Mouse (Mus musculus) heart, embryonic 14.5 days (tissue): ENCODE data around the gene Dpysl5. TPM values are rescaled to one million over a fixed set of nuclear protein-coding genes. Genes with fewer than 3 reads are reported as not detected.

Source experiments
- ATAC-seq: fragments of 200-750 bp; cut with Nextera tagmentation; 2 replicates; pipeline ENCODE4 v1.8.0; 2017; ENCODE audit warnings: low read depth, moderate TSS enrichment; ENCODE audit not compliant: insufficient number of reproducible peaks, insufficient read depth, low FRiP score
- H3K27ac ChIP-seq, 2 experiments: fragments of 200-500 bp in 1 of 2; fragments of 300-500 bp in 1 of 2; sonication (generic) in 1 of 2; replicated peaks in 1 of 2; 2 replicates each; pipeline ENCODE4 v1.5.1; 2012 to 2014; ENCODE audit warnings: low read depth in 2 of 2, low read length in 2 of 2, control low read depth in 1 of 2, mild to moderate bottlenecking in 1 of 2, mixed read lengths in 1 of 2; ENCODE audit not compliant: control insufficient read depth in 1 of 2, insufficient read depth in 1 of 2
- H3K27me3 ChIP-seq: fragments of 300-500 bp; sonication (generic); 2 replicates; pipeline ENCODE4 v1.6.1; 2014; ENCODE audit warnings: mild to moderate bottlenecking, low read length, control low read depth; ENCODE audit not compliant: control insufficient read depth, insufficient read depth
- H3K36me3 ChIP-seq: fragments of 300-500 bp; sonication (generic); 2 replicates; pipeline ENCODE4 v1.6.1; 2014; ENCODE audit warnings: mild to moderate bottlenecking, control low read depth, low read length, mixed read lengths; ENCODE audit not compliant: control insufficient read depth, insufficient read depth
- H3K4me1 ChIP-seq, 2 experiments: fragments of 200-500 bp in 1 of 2; fragments of 300-500 bp in 1 of 2; sonication (generic) in 1 of 2; 2 replicates each; pipeline ENCODE4 v1.6.1; 2012 to 2014; ENCODE audit warnings: low read length in 2 of 2, control low read depth in 1 of 2, mixed read lengths in 1 of 2; ENCODE audit not compliant: control insufficient read depth in 2 of 2, insufficient read depth in 2 of 2
- H3K4me2 ChIP-seq: fragments of 300-500 bp; sonication (generic); 2 replicates; pipeline ENCODE4 v1.6.1; 2014; ENCODE audit warnings: mild to moderate bottlenecking, low read length
- H3K4me3 ChIP-seq, 2 experiments: fragments of 200-500 bp in 1 of 2; fragments of 300-500 bp in 1 of 2; sonication (generic) in 1 of 2; 2 replicates each; pipeline ENCODE4 v1.5.1; 2012 to 2014; ENCODE audit warnings: low read length in 2 of 2, mild to moderate bottlenecking in 2 of 2, control low read depth in 1 of 2, low read depth in 1 of 2, moderate library complexity in 1 of 2; ENCODE audit not compliant: control insufficient read depth in 1 of 2, insufficient read depth in 1 of 2
- H3K9ac ChIP-seq: fragments of 300-500 bp; sonication (generic); 2 replicates; pipeline ENCODE4 v1.6.1; 2014; ENCODE audit warnings: mild to moderate bottlenecking, low read length
- H3K9me3 ChIP-seq: fragments of 300-500 bp; sonication (generic); 2 replicates; pipeline ENCODE4 v1.6.1; 2016; ENCODE audit warnings: low read length, control low read depth; ENCODE audit not compliant: control insufficient read depth
- WGBS: fragments of 180-500 bp; shearing (Covaris S2); extraction: QIAGEN DNeasy Blood & Tissue Kit; methylation state at CpG from one replicate; pipeline ENCODE4 v1.1.7; 2014; 5-methylcytosine and 5-hydroxymethylcytosine counted together
- polyA plus RNA-seq: library from polyadenylated mRNA; unstranded; fragments of >200 nt; fragmentation: Nextera tagmentation; extraction: Ambion mirVana; gene quantifications from 2 replicates; pipeline ENCODE4 v1.2.1, GENCODE M21; 2014

The Dpysl5 gene
- polyA plus RNA-seq, 1 experiment from 2014 or later = 3.3 TPM

- Histone ChIP-seq H3K27ac (no peak overlapping the region), H3K4me3 (no peak overlapping the region), H3K9ac (no peak overlapping the region), H3K4me1 (peaks cover 0 to 3% of the 10 kb centered on the region in 2 experiments; a peak in 1 of 4 replicates), H3K36me3 (no peaks in the 10 kb centered on the region), H3K27me3 (no peaks in the 10 kb centered on the region), H3K4me2 (no peak overlapping the region), H3K9me3 (no peaks in the 10 kb centered on the region)
- ATAC-seq = no peak
- WGBS = 71% methylated on average over 3 of the region's 3 CpGs
Measured at GRCm38 (mm10) chr5:30823091-30823490, 111.7 kb downstream of the Dpysl5 start.

- Histone ChIP-seq H3K9ac (no peak overlapping the region), H3K4me2 (no peak overlapping the region), H3K36me3 (no peaks in the 10 kb centered on the region), H3K27ac (no peak overlapping the region), H3K4me1 (peaks cover 0 to 3% of the 10 kb centered on the region in 2 experiments; a peak in 1 of 4 replicates), H3K27me3 (no peaks in the 10 kb centered on the region), H3K9me3 (no peaks in the 10 kb centered on the region), H3K4me3 (no peak overlapping the region)
- 89% methylated on average over 11 of the region's 11 CpGs for WGBS
- no peak for ATAC-seq
Measured at GRCm38 (mm10) chr5:30824124-30824988, 113.0 kb downstream of the Dpysl5 start.

- H3K4me2 ChIP-seq = no peak overlapping the region
- no peak overlapping the region for H3K9ac ChIP-seq
- no peaks in the 10 kb centered on the region for H3K27me3 ChIP-seq
- ATAC-seq = no peak
- no peak overlapping the region for H3K27ac ChIP-seq
- H3K4me3 ChIP-seq = no peak overlapping the region
- H3K4me1 ChIP-seq = peaks cover 0 to 3% of the 10 kb centered on the region in 2 experiments; a peak in 1 of 4 replicates
- no peaks in the 10 kb centered on the region for H3K36me3 ChIP-seq
- no peaks in the 10 kb centered on the region for H3K9me3 ChIP-seq
- 36% methylated on average over 10 of the region's 10 CpGs for WGBS
Measured at GRCm38 (mm10) chr5:30825166-30825565, 113.8 kb downstream of the Dpysl5 start.

- no peak for ATAC-seq
- Histone ChIP-seq H3K36me3 (no peaks in the 10 kb centered on the region), H3K9me3 (no peaks in the 10 kb centered on the region), H3K4me1 (peaks cover 0 to 3% of the 10 kb centered on the region in 2 experiments; a peak in 1 of 4 replicates), H3K9ac (no peak overlapping the region), H3K4me2 (no peak overlapping the region), H3K4me3 (no peak overlapping the region), H3K27ac (no peak overlapping the region), H3K27me3 (no peaks in the 10 kb centered on the region)
- 67% methylated on average over 6 of the region's 6 CpGs for WGBS
Measured at GRCm38 (mm10) chr5:30825821-30826220, 114.5 kb downstream of the Dpysl5 start.

GRCm38 (mm10) chr5:30833416-30833815 is 122.1 kb downstream of the Dpysl5 start:
- no peak for ATAC-seq
- Histone ChIP-seq H3K27ac (no peak overlapping the region), H3K9me3 (peaks cover 11% of the 10 kb centered on the region), H3K4me2 (no peak overlapping the region), H3K9ac (no peak overlapping the region), H3K4me3 (no peak overlapping the region), H3K27me3 (no peaks in the 10 kb centered on the region), H3K4me1 (no peaks in the 10 kb centered on the region), H3K36me3 (no peaks in the 10 kb centered on the region)
- WGBS = 82% methylated on average over 3 of the region's 3 CpGs

GRCm38 (mm10) chr5:30839731-30840130 is 128.4 kb downstream of the Dpysl5 start:
- Histone ChIP-seq H3K27me3 (no peaks in the 10 kb centered on the region), H3K4me1 (no peaks in the 10 kb centered on the region), H3K27ac (no peak overlapping the region), H3K4me3 (no peak overlapping the region), H3K9ac (no peak overlapping the region), H3K36me3 (no peaks in the 10 kb centered on the region), H3K9me3 (peaks cover 11% of the 10 kb centered on the region), H3K4me2 (no peak overlapping the region)
- WGBS = 75% methylated on average over 2 of the region's 2 CpGs
- ATAC-seq = no peak

DNA sequence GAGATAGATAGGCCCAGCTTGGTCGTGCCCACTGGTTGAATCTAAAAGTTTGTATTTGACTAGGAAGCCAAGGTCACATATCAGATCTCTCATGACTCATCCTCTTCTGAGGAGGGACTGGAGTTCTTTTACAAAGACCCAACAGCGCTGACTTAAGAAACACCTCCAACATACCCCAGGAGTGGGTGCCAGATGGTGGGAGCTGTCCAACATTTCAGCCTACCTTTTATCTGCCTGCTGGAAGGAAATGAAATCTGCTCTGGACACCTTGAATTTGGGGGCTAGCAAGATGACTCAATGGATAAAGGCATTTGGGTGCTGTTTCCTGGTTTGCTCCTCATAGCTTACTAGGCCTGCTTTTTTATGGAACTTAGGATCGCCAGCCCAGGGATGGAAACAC is 130.5 kb downstream of the Dpysl5 start:
- no peak overlapping the region for H3K9ac ChIP-seq
- H3K27me3 ChIP-seq = no peaks in the 10 kb centered on the region
- H3K4me3 ChIP-seq = no peak overlapping the region
- ATAC-seq = no peak
- H3K9me3 ChIP-seq = peaks cover 7% of the 10 kb centered on the region
- no peak overlapping the region for H3K27ac ChIP-seq
- no peaks in the 10 kb centered on the region for H3K4me1 ChIP-seq
- H3K36me3 ChIP-seq = no peaks in the 10 kb centered on the region
- 37% methylated on average over 3 of the region's 3 CpGs for WGBS
- no peak overlapping the region for H3K4me2 ChIP-seq
